Mouse (Mus musculus): ENCODE measurements around the gene Dazap2. TPM values are rescaled to one million over a fixed set of nuclear protein-coding genes. Genes with fewer than 3 reads are reported as not detected.

Dazap2 gene
- total RNA-seq (2023; ENCODE audit: inconsistent age): 518 to 607 TPM (median 587 TPM) in 4 replicates

GRCm38 (mm10) chr15:100614996-100615824 is at the start of gene Dazap2:
TSS of gene Dazap2 (plus strand) at chr15:100615349.

GRCm38 (mm10) chr15:100599276-100600046 is 15.7 kb upstream of the Dazap2 start, which contains the start of gene Pou6f1:
TSS of gene Pou6f1 (minus strand) at chr15:100599984.

GRCm38 (mm10) chr15:100636700-100637501 is 21.8 kb downstream of the Dazap2 start, which contains the start of gene Smagp:
TSS of gene Smagp (minus strand) at chr15:100636940.

GRCm38 (mm10) chr15:100669337-100669736 is 54.2 kb downstream of the Dazap2 start, which contains the start of gene Bin2:
TSS of gene Bin2 (minus strand) at chr15:100669553.

Other genes starting within 250 kb of the Dazap2 start
- gene Gm5475, start 193.2 kb upstream of the Dazap2 start, total RNA-seq (2023; ENCODE audit: inconsistent age): not detected in 4 replicates
- 14.5 to 19.1 TPM (median 16.1 TPM) in 4 replicates for gene Slc11a2, start 190.3 kb upstream of the Dazap2 start, total RNA-seq (2023; ENCODE audit: inconsistent age)
- gene Letmd1, start 146.3 kb upstream of the Dazap2 start, total RNA-seq (2023; ENCODE audit: inconsistent age): 43.7 to 45.3 TPM (median 44.9 TPM) in 4 replicates
- 4.5 to 5.4 TPM (median 4.8 TPM) in 4 replicates for gene Csrnp2, start 119.9 kb upstream of the Dazap2 start, total RNA-seq (2023; ENCODE audit: inconsistent age)
- 7.4 to 11.2 TPM (median 10.6 TPM) in 4 replicates for gene Tfcp2, start 63.3 kb upstream of the Dazap2 start, total RNA-seq (2023; ENCODE audit: inconsistent age)
- gene Pou6f1, start 15.4 kb upstream of the Dazap2 start, total RNA-seq (2023; ENCODE audit: inconsistent age): 63.3 to 71.9 TPM (median 66.7 TPM) in 4 replicates
- 12.1 to 19.1 TPM (median 14.6 TPM) in 4 replicates for gene Smagp, start 21.6 kb downstream of the Dazap2 start, total RNA-seq (2023; ENCODE audit: inconsistent age)
- 169 to 175 TPM (median 173 TPM) in 4 replicates for gene Bin2, start 54.2 kb downstream of the Dazap2 start, total RNA-seq (2023; ENCODE audit: inconsistent age)
- gene Cela1, start 72.6 kb downstream of the Dazap2 start, total RNA-seq (2023; ENCODE audit: inconsistent age): 1.8 to 4.0 TPM in 2 of 4 replicates, not detected in the others
- gene Galnt6, start 114.0 kb downstream of the Dazap2 start, total RNA-seq (2023; ENCODE audit: inconsistent age): 25.6 to 28.5 TPM (median 28.0 TPM) in 4 replicates
- gene Slc4a8, start 146.4 kb downstream of the Dazap2 start, total RNA-seq (2023; ENCODE audit: inconsistent age): 9.0 to 10.8 TPM (median 9.7 TPM) in 4 replicates